Mouse (Mus musculus): Measurements from ENCODE around the gene Ndufab1. TPM values are rescaled to one million over a fixed set of nuclear protein-coding genes. Genes with fewer than 3 reads are reported as not detected.

Ndufab1 gene
- total RNA-seq, 2 experiments from 2014 or later: 27.0 to 69.2 TPM

- ATAC-seq (replicated peaks; ENCODE audit: low FRiP score, poor library complexity, severe bottlenecking): no peak
These were observed 21.7 kb downstream of the Ndufab1 start for GRCm38 (mm10) chr7:122079798-122080554.

- no peak for ATAC-seq (replicated peaks; ENCODE audit: low FRiP score, poor library complexity, severe bottlenecking)
These were observed 27.3 kb downstream of the Ndufab1 start for GRCm38 (mm10) chr7:122074374-122074773.

- no peak for ATAC-seq (replicated peaks; ENCODE audit: low FRiP score, poor library complexity, severe bottlenecking)
These were observed 33.9 kb downstream of the Ndufab1 start for GRCm38 (mm10) chr7:122067517-122068381.

- ATAC-seq (replicated peaks; ENCODE audit: low FRiP score, poor library complexity, severe bottlenecking): peak; percentile 97
These were observed 34.7 kb downstream of the Ndufab1 start, which contains the start of the genes Ubfd1 and Ears2 for GRCm38 (mm10) chr7:122066945-122067516. Gene Ubfd1, plus strand, starts transcription at chr7:122067175. Gene Ears2, minus strand, starts transcription at chr7:122067263.

- ATAC-seq (replicated peaks; ENCODE audit: low FRiP score, poor library complexity, severe bottlenecking): no peak
These were observed 35.4 kb downstream of the Ndufab1 start for GRCm38 (mm10) chr7:122066102-122066944.

GRCm38 (mm10) chr7:122065656-122066055 is 36.0 kb downstream of the Ndufab1 start:
- no peak for ATAC-seq (replicated peaks; ENCODE audit: low FRiP score, poor library complexity, severe bottlenecking)

GRCm38 (mm10) chr7:122056633-122057032 is 45.1 kb downstream of the Ndufab1 start:
- ATAC-seq (replicated peaks; ENCODE audit: low FRiP score, poor library complexity, severe bottlenecking): no peak

GRCm38 (mm10) chr7:122050834-122051233 is 50.9 kb downstream of the Ndufab1 start:
- no peak for ATAC-seq (replicated peaks; ENCODE audit: low FRiP score, poor library complexity, severe bottlenecking)

GRCm38 (mm10) chr7:122048191-122048590 is 53.5 kb downstream of the Ndufab1 start:
- no peak for ATAC-seq (replicated peaks; ENCODE audit: low FRiP score, poor library complexity, severe bottlenecking)

- ATAC-seq (replicated peaks; ENCODE audit: low FRiP score, poor library complexity, severe bottlenecking): no peak
These were observed 54.9 kb downstream of the Ndufab1 start for GRCm38 (mm10) chr7:122046813-122047212.

GRCm38 (mm10) chr7:122045711-122046110 is 56.0 kb downstream of the Ndufab1 start:
- no peak for ATAC-seq (replicated peaks; ENCODE audit: low FRiP score, poor library complexity, severe bottlenecking)

GRCm38 (mm10) chr7:122045181-122045634 is 56.5 kb downstream of the Ndufab1 start:
- ATAC-seq (replicated peaks; ENCODE audit: low FRiP score, poor library complexity, severe bottlenecking): no peak

- no peak for ATAC-seq (replicated peaks; ENCODE audit: low FRiP score, poor library complexity, severe bottlenecking)
These were observed 57.6 kb downstream of the Ndufab1 start for GRCm38 (mm10) chr7:122044106-122044505.

Other genes with a start within 250 kb of the Ndufab1 start
- not detected in 2 replicates for gene Scnn1b, start 236.8 kb downstream of the Ndufab1 start, total RNA-seq (2015; ENCODE audit: low replicate concordance)
- not detected in 2 replicates for gene Scnn1b, start 236.8 kb downstream of the Ndufab1 start, total RNA-seq (2017; ENCODE audit: low replicate concordance)
- 0.19 and 4.4 TPM in 2 replicates for gene Cog7, start 120.2 kb downstream of the Ndufab1 start, total RNA-seq (2015; ENCODE audit: low replicate concordance)
- 2.5 and 4.2 TPM in 2 replicates for gene Cog7, start 120.2 kb downstream of the Ndufab1 start, total RNA-seq (2017; ENCODE audit: low replicate concordance)
- gene Gga2, start 80.7 kb downstream of the Ndufab1 start, total RNA-seq (2015; ENCODE audit: low replicate concordance): 3.6 and 5.4 TPM in 2 replicates
- 3.2 and 5.2 TPM in 2 replicates for gene Gga2, start 80.7 kb downstream of the Ndufab1 start, total RNA-seq (2017; ENCODE audit: low replicate concordance)
- gene Ubfd1, start 34.7 kb downstream of the Ndufab1 start, total RNA-seq (2015; ENCODE audit: low replicate concordance): 6.7 and 9.8 TPM in 2 replicates
- 5.5 and 7.7 TPM in 2 replicates for gene Ubfd1, start 34.7 kb downstream of the Ndufab1 start, total RNA-seq (2017; ENCODE audit: low replicate concordance)
- gene Ears2, start 34.6 kb downstream of the Ndufab1 start, total RNA-seq (2015; ENCODE audit: low replicate concordance): 0.42 TPM in 1 of 2 replicates, not detected in the other
- 0.43 and 0.56 TPM in 2 replicates for gene Ears2, start 34.6 kb downstream of the Ndufab1 start, total RNA-seq (2017; ENCODE audit: low replicate concordance)
- 5.4 and 10.0 TPM in 2 replicates for gene Palb2, start 31.1 kb upstream of the Ndufab1 start, total RNA-seq (2015; ENCODE audit: low replicate concordance)
- gene Palb2, start 31.1 kb upstream of the Ndufab1 start, total RNA-seq (2017; ENCODE audit: low replicate concordance): 7.9 and 13.0 TPM in 2 replicates
- gene Dctn5, start 31.2 kb upstream of the Ndufab1 start, total RNA-seq (2015; ENCODE audit: low replicate concordance): 20.3 and 33.0 TPM in 2 replicates
- gene Dctn5, start 31.2 kb upstream of the Ndufab1 start, total RNA-seq (2017; ENCODE audit: low replicate concordance): 18.3 and 29.3 TPM in 2 replicates
- 26.5 and 29.5 TPM in 2 replicates for gene Plk1, start 57.6 kb upstream of the Ndufab1 start, total RNA-seq (2015; ENCODE audit: low replicate concordance)
- 25.2 and 26.3 TPM in 2 replicates for gene Plk1, start 57.6 kb upstream of the Ndufab1 start, total RNA-seq (2017; ENCODE audit: low replicate concordance)
- not detected in 2 replicates for gene Ern2, start 84.3 kb upstream of the Ndufab1 start, total RNA-seq (2015; ENCODE audit: low replicate concordance)
- gene Ern2, start 84.3 kb upstream of the Ndufab1 start, total RNA-seq (2017; ENCODE audit: low replicate concordance): not detected in 2 replicates
- gene Chp2, start 117.6 kb upstream of the Ndufab1 start, total RNA-seq (2015; ENCODE audit: low replicate concordance): 1.9 TPM in 1 of 2 replicates, not detected in the other
- 2.3 and 6.1 TPM in 2 replicates for gene Chp2, start 117.6 kb upstream of the Ndufab1 start, total RNA-seq (2017; ENCODE audit: low replicate concordance)
- gene Prkcb, start 186.9 kb upstream of the Ndufab1 start, total RNA-seq (2015; ENCODE audit: low replicate concordance): 29.7 and 33.6 TPM in 2 replicates
- gene Prkcb, start 186.9 kb upstream of the Ndufab1 start, total RNA-seq (2017; ENCODE audit: low replicate concordance): 18.3 and 20.2 TPM in 2 replicates

Data from erythroblast, adult 5-6 weeks (primary cell).